ENCODE assay signal across 7 mouse cellular contexts in genomic region chr14:50061955-50062732, GRCm38 (mm10). TPM values are rescaled to one million over a fixed set of nuclear protein-coding genes. Genes with fewer than 3 reads are reported as not detected.
DNase-seq lines count a peak whose midpoint lies in the region; ATAC-seq lines count a peak whose summit lies in the region.

No protein-coding gene starts in this region.

- peak overlapping the region; percentile 67 for H3K4me3 ChIP-seq in intestine, embryonic 16.5 days (ENCODE audit: low read length)

- no peaks in the 10 kb centered on the region for H3K27me3 ChIP-seq in intestine, embryonic 16.5 days (replicated peaks; ENCODE audit: control insufficient read depth, insufficient read depth, low read length)

- peak overlapping the region; percentile 86 for H3K27ac ChIP-seq in intestine, embryonic 16.5 days (ENCODE audit: low read length)

- no peaks in the 10 kb centered on the region for H3K9me3 ChIP-seq in intestine, embryonic 16.5 days (ENCODE audit: control insufficient read depth, low read length)

- H3K4me1 ChIP-seq in intestine, embryonic 16.5 days (ENCODE audit: control insufficient read depth, insufficient read depth, low read length), result no peaks in the 10 kb centered on the region

- H3K4me2 ChIP-seq in intestine, embryonic 16.5 days (ENCODE audit: low read depth, low read length), result peak overlapping the region; percentile 81

- H3K36me3 ChIP-seq in intestine, embryonic 16.5 days (ENCODE audit: control insufficient read depth, insufficient read depth, low read length), result no peaks in the 10 kb centered on the region

- ATAC-seq in granulocyte monocyte progenitor cell, adult 5-6 weeks (replicated peaks; ENCODE audit: poor library complexity, severe bottlenecking), result peak; percentile 92
- ATAC-seq in intestine, embryonic 16.5 days, result peak; percentile 98

- intact Hi-C loops in left cerebral cortex, postnatal 4 days (cut with DNase I), result no loop called here

- DNase-seq in adrenal gland, postnatal 36 days, result peak; percentile 56 to 69
- peak; percentile 58 for DNase-seq in embryo, embryonic 11.5 days (ENCODE audit: low read depth, low spot score)
- DNase-seq in left cerebral cortex, postnatal 4 days, result peak; percentile 71
- DNase-seq in mesoderm, embryonic 11.5 days (ENCODE audit: low read depth, low spot score), result peak; percentile 65
- peak; percentile 6 for DNase-seq in skeletal muscle tissue, adult 2 months (ENCODE audit: low read depth, low spot score)

- H3K9ac ChIP-seq in intestine, embryonic 16.5 days (ENCODE audit: low read depth, low read length), result peak overlapping the region; percentile 72

- under 1% methylated on average over 51 of the region's 52 CpGs for WGBS in intestine, embryonic 16.5 days

RNA-seq across cellular contexts. Expression of gene Olfr725, which starts 22.0 kb away (rescaled TPM):
- total RNA-seq in adrenal gland, postnatal 36 days (2021), result not detected
- total RNA-seq in granulocyte monocyte progenitor cell, adult 5-6 weeks (2014; fragmentation: Nextera tagmentation), result not detected in 2 replicates
- total RNA-seq in granulocyte monocyte progenitor cell, adult 5-6 weeks (2017), result not detected in 2 replicates
- not detected in 2 replicates for polyA plus RNA-seq in intestine, embryonic 16.5 days (2015; fragmentation: Nextera tagmentation; extraction: Ambion mirVana)
- total RNA-seq in left cerebral cortex, postnatal 4 days (2021), result not detected

RNA-seq across cellular contexts. Expression of gene Olfr726, which starts 28.6 kb away (rescaled TPM):
- not detected for total RNA-seq in adrenal gland, postnatal 36 days (2021)
- total RNA-seq in granulocyte monocyte progenitor cell, adult 5-6 weeks (2014; fragmentation: Nextera tagmentation), result not detected in 2 replicates
- total RNA-seq in granulocyte monocyte progenitor cell, adult 5-6 weeks (2017), result not detected in 2 replicates
- not detected in 2 replicates for polyA plus RNA-seq in intestine, embryonic 16.5 days (2015; fragmentation: Nextera tagmentation; extraction: Ambion mirVana)
- not detected for total RNA-seq in left cerebral cortex, postnatal 4 days (2021)

Comparison
In these comparisons a context has a peak if more than half of its experiments do, and no peak if none do; other contexts are left out.
1. Peak in every context shown above with its lines: DNase-seq, ATAC-seq, H3K4me3 ChIP-seq and H3K27ac ChIP-seq.
2. DNase-seq: peak in every context shown above with its lines; median percentile 71 in left cerebral cortex, postnatal 4 days; 65 in mesoderm, embryonic 11.5 days; 62 in adrenal gland, postnatal 36 days; 58 in embryo, embryonic 11.5 days; 6 in skeletal muscle tissue, adult 2 months.